Mouse (Mus musculus) forebrain, embryonic 10.5 days (tissue): ENCODE data around the gene 1810024B03Rik. TPM values are rescaled to one million over a fixed set of nuclear protein-coding genes. Genes with fewer than 3 reads are reported as not detected.

Source experiments
- DNase-seq: peaks from one replicate; pipeline ENCODE4 v3.0.0-alpha.2; 2017; ENCODE audit warnings: low spot score; ENCODE audit errors: extremely low spot score
- H3K27ac ChIP-seq: fragments of 300-500 bp; sonication (generic); 2 replicates; pipeline ENCODE4 v1.5.1; 2016; ENCODE audit warnings: mild to moderate bottlenecking
- H3K27me3 ChIP-seq: fragments of 300-500 bp; sonication (generic); 2 replicates; pipeline ENCODE4 v1.6.1; 2016; ENCODE audit warnings: mild to moderate bottlenecking; ENCODE audit not compliant: poor library complexity, severe bottlenecking
- H3K36me3 ChIP-seq: fragments of 300-500 bp; sonication (generic); replicated peaks from 2 replicates; pipeline ENCODE4 v1.6.1; 2016; ENCODE audit warnings: mild to moderate bottlenecking, moderate library complexity
- H3K4me1 ChIP-seq: fragments of 300-500 bp; sonication (generic); 2 replicates; pipeline ENCODE4 v1.6.1; 2016
- H3K4me3 ChIP-seq: fragments of 300-500 bp; sonication (generic); 2 replicates; pipeline ENCODE4 v1.5.1; 2016; ENCODE audit warnings: mild to moderate bottlenecking, moderate library complexity
- H3K9me3 ChIP-seq: fragments of 300-500 bp; sonication (generic); 2 replicates; pipeline ENCODE4 v1.6.1; 2016; ENCODE audit warnings: mild to moderate bottlenecking, moderate library complexity
- WGBS: fragments of 180-500 bp; shearing (Covaris S2); methylation state at CpG from one replicate; pipeline ENCODE4 v1.1.7; 2016; 5-methylcytosine and 5-hydroxymethylcytosine counted together
- polyA plus RNA-seq: library from polyadenylated mRNA; unstranded; fragments of >200 nt; fragmentation: Nextera tagmentation; extraction: Ambion mirVana; gene quantifications from 2 replicates; pipeline ENCODE4 v1.2.1, GENCODE M21; 2016

The 1810024B03Rik gene
- 2.5 and 3.2 TPM in 2 replicates for polyA plus RNA-seq

GRCm38 (mm10) chr2:127207547-127208451 is at the start of gene 1810024B03Rik, which contains the start of gene Snrnp200:
TSS of gene 1810024B03Rik (minus strand) at chr2:127208280.
TSS of gene Snrnp200 (plus strand) at chr2:127208386.
- Histone ChIP-seq H3K36me3 (peaks cover 40% of the 10 kb centered on the region), H3K27ac (peak within 1 kb of the TSS; percentile 84)
- WGBS: 12% methylated on average over 36 of the region's 36 CpGs

GRCm38 (mm10) chr2:127255294-127255693 is 47.2 kb upstream of the 1810024B03Rik start:
- H3K9me3 ChIP-seq: no peaks in the 10 kb centered on the region
- no peak overlapping the region for H3K27ac ChIP-seq
- WGBS: 88% methylated on average over 6 of the region's 6 CpGs
- H3K4me3 ChIP-seq: no peak overlapping the region
- H3K4me1 ChIP-seq: no peaks in the 10 kb centered on the region
- H3K36me3 ChIP-seq: peaks cover 57% of the 10 kb centered on the region
- H3K27me3 ChIP-seq: no peaks in the 10 kb centered on the region
- DNase-seq: no peak

More at GRCm38 (mm10) chr2:127207547-127208451, at the start of gene 1810024B03Rik, which contains the start of gene Snrnp200:
- no peaks in the 10 kb centered on the region for H3K9me3 ChIP-seq
- H3K4me1 ChIP-seq: peaks cover 19% of the 10 kb centered on the region
- H3K27me3 ChIP-seq: no peaks in the 10 kb centered on the region
- peak; percentile 94 for DNase-seq
- peak within 1 kb of the TSS; percentile 64 for H3K4me3 ChIP-seq

- H3K27me3 ChIP-seq: no peaks in the 10 kb centered on the region
- no peaks in the 10 kb centered on the region for H3K9me3 ChIP-seq
- H3K4me3 ChIP-seq: no peak overlapping the region
- no peak overlapping the region for H3K27ac ChIP-seq
- H3K36me3 ChIP-seq: peaks cover 54% of the 10 kb centered on the region
- no peaks in the 10 kb centered on the region for H3K4me1 ChIP-seq
- 83% methylated on average over 3 of the region's 3 CpGs for WGBS
- no peak for DNase-seq
Observed at GRCm38 (mm10) chr2:127254604-127255134, 46.6 kb upstream of the 1810024B03Rik start.

GRCm38 (mm10) chr2:127252787-127253186 is 44.7 kb upstream of the 1810024B03Rik start:
- H3K4me3 ChIP-seq: no peak overlapping the region
- 91% methylated on average over 5 of the region's 5 CpGs for WGBS
- H3K36me3 ChIP-seq: peaks cover 36% of the 10 kb centered on the region

GRCm38 (mm10) chr2:127251880-127252527 is 43.9 kb upstream of the 1810024B03Rik start:
- H3K27ac ChIP-seq: no peak overlapping the region
- no peak overlapping the region for H3K4me3 ChIP-seq
- DNase-seq: no peak
- H3K36me3 ChIP-seq: peaks cover 28% of the 10 kb centered on the region
- H3K27me3 ChIP-seq: no peaks in the 10 kb centered on the region
- peaks cover 18% of the 10 kb centered on the region for H3K4me1 ChIP-seq
- 82% methylated on average over 3 of the region's 3 CpGs for WGBS
- H3K9me3 ChIP-seq: no peaks in the 10 kb centered on the region

More at GRCm38 (mm10) chr2:127252787-127253186, 44.7 kb upstream of the 1810024B03Rik start:
- no peaks in the 10 kb centered on the region for H3K27me3 ChIP-seq
- no peak overlapping the region for H3K27ac ChIP-seq
- no peak for DNase-seq
- peaks cover 14% of the 10 kb centered on the region for H3K4me1 ChIP-seq
- H3K9me3 ChIP-seq: no peaks in the 10 kb centered on the region

- WGBS: 90% methylated on average over 3 of the region's 3 CpGs
- Histone ChIP-seq H3K4me1 (peaks cover 23% of the 10 kb centered on the region), H3K4me3 (no peak overlapping the region), H3K36me3 (peaks cover 23% of the 10 kb centered on the region), H3K9me3 (no peaks in the 10 kb centered on the region), H3K27ac (no peak overlapping the region), H3K27me3 (no peaks in the 10 kb centered on the region)
- no peak for DNase-seq
Observed at GRCm38 (mm10) chr2:127251457-127251856, 43.4 kb upstream of the 1810024B03Rik start.

- Histone ChIP-seq H3K9me3 (no peaks in the 10 kb centered on the region), H3K27ac (no peak overlapping the region), H3K4me3 (no peak overlapping the region), H3K4me1 (peaks cover 27% of the 10 kb centered on the region), H3K27me3 (no peaks in the 10 kb centered on the region), H3K36me3 (peaks cover 25% of the 10 kb centered on the region)
- 91% methylated on average over 9 of the region's 9 CpGs for WGBS
- DNase-seq: no peak
Observed at GRCm38 (mm10) chr2:127250291-127251008, 42.4 kb upstream of the 1810024B03Rik start.

- peaks cover 43% of the 10 kb centered on the region for H3K36me3 ChIP-seq
- peak overlapping the region; percentile 86 for H3K27ac ChIP-seq
- WGBS: under 1% methylated on average over 39 of the region's 39 CpGs
- H3K4me1 ChIP-seq: peaks cover 27% of the 10 kb centered on the region
- peak overlapping the region; percentile 98 for H3K4me3 ChIP-seq
- peak; percentile 41 for DNase-seq
- no peaks in the 10 kb centered on the region for H3K27me3 ChIP-seq
- H3K9me3 ChIP-seq: no peaks in the 10 kb centered on the region
Observed at GRCm38 (mm10) chr2:127248334-127249004, 40.4 kb upstream of the 1810024B03Rik start.

GRCm38 (mm10) chr2:127247592-127248333 is 39.7 kb upstream of the 1810024B03Rik start, which contains the start of the genes Ciao1 and Tmem127:
TSS of gene Ciao1 (minus strand) at chr2:127247816.
TSS of gene Tmem127 (plus strand) at chr2:127247908.
- Histone ChIP-seq H3K4me1 (peaks cover 27% of the 10 kb centered on the region), H3K9me3 (no peaks in the 10 kb centered on the region), H3K36me3 (peaks cover 50% of the 10 kb centered on the region), H3K27me3 (no peaks in the 10 kb centered on the region), H3K4me3 (peak within 1 kb of the TSS; percentile 98), H3K27ac (peak within 1 kb of the TSS; percentile 86)
- WGBS: under 1% methylated on average over 53 of the region's 53 CpGs
- DNase-seq: peak; percentile 99

GRCm38 (mm10) chr2:127240065-127240464 is 32.0 kb upstream of the 1810024B03Rik start:
- Histone ChIP-seq H3K4me3 (no peak overlapping the region), H3K27ac (no peak overlapping the region), H3K9me3 (no peaks in the 10 kb centered on the region), H3K27me3 (no peaks in the 10 kb centered on the region), H3K4me1 (no peaks in the 10 kb centered on the region), H3K36me3 (peaks cover 99% of the 10 kb centered on the region)
- no peak for DNase-seq
- 94% methylated on average over 2 of the region's 2 CpGs for WGBS

- Histone ChIP-seq H3K27ac (no peak overlapping the region), H3K4me1 (no peaks in the 10 kb centered on the region), H3K27me3 (no peaks in the 10 kb centered on the region), H3K9me3 (no peaks in the 10 kb centered on the region), H3K36me3 (peaks cover 100% of the 10 kb centered on the region), H3K4me3 (no peak overlapping the region)
- no peak for DNase-seq
- 96% methylated on average over 11 of the region's 11 CpGs for WGBS
Observed at GRCm38 (mm10) chr2:127237897-127238610, 30.0 kb upstream of the 1810024B03Rik start.
